ENCODE assay signal across 8 mouse cellular contexts in genomic region chr1:153742374-153743155, GRCm38 (mm10). TPM values are rescaled to one million over a fixed set of nuclear protein-coding genes. Genes with fewer than 3 reads are reported as not detected.
DNase-seq lines count a peak whose midpoint lies in the region; ATAC-seq lines count a peak whose summit lies in the region.

No protein-coding gene starts in this region.

- H3K9ac ChIP-seq in embryonic facial prominence, embryonic 12.5 days, result no peak overlapping the region

- H3K9me3 ChIP-seq in embryonic facial prominence, embryonic 12.5 days, result no peaks in the 10 kb centered on the region

- no peaks in the 10 kb centered on the region for H3K36me3 ChIP-seq in embryonic facial prominence, embryonic 12.5 days

- ATAC-seq in frontal cortex, adult (ENCODE audit: low TSS enrichment), result no peak
- no peak for ATAC-seq in embryonic facial prominence, embryonic 12.5 days (ENCODE audit: insufficient number of reproducible peaks, insufficient read depth, low FRiP score, low TSS enrichment)
- peak; percentile 48; the same call in 1 of the 2 replicates for ATAC-seq in megakaryocyte progenitor cell, adult 5-6 weeks (replicated peaks; ENCODE audit: poor library complexity)

- peak overlapping the region; percentile 76; the same call in 1 of the 2 replicates for H3K4me2 ChIP-seq in embryonic facial prominence, embryonic 12.5 days (replicated peaks)

- no peak overlapping the region for H3K4me3 ChIP-seq in embryonic facial prominence, embryonic 12.5 days

- DNase-seq in frontal cortex, postnatal 25 days (ENCODE audit: low spot score in 2 of 2), result peak; percentile 65 to 73
- peak; percentile 89 for DNase-seq in adrenal gland, postnatal 14 days
- DNase-seq in heart, postnatal 10 days, result peak; percentile 81 to 91
- peak; percentile 85 to 89 for DNase-seq in layer of hippocampus, postnatal 10 days (ENCODE audit: low spot score in 2 of 2)
- peak; percentile 59 for DNase-seq in skeletal muscle tissue, adult 2 months (ENCODE audit: low read depth, low spot score)

- H3K4me1 ChIP-seq in embryonic facial prominence, embryonic 12.5 days, result peaks cover 9% of the 10 kb centered on the region

- 54% methylated on average over 11 of the region's 11 CpGs for WGBS in embryonic facial prominence, embryonic 12.5 days

- peaks cover 31% of the 10 kb centered on the region for H3K27me3 ChIP-seq in embryonic facial prominence, embryonic 12.5 days

- H3K27ac ChIP-seq in embryonic facial prominence, embryonic 12.5 days, result no peak overlapping the region

- intact Hi-C loops in heart, postnatal 10 days (cut with DNase I), result loop anchor here (1.0 to 2.0 kb wide), 2 partner anchors 100 to 183 kb away; no protein-coding TSS in a partner anchor

RNA-seq across cellular contexts. Expression of gene Rgs16, which starts 2.4 kb away (rescaled TPM):
- total RNA-seq in adrenal gland, postnatal 14 days (2021), result 2.9 TPM in 2 replicates
- polyA plus RNA-seq in embryonic facial prominence, embryonic 12.5 days (2016; fragmentation: Nextera tagmentation; extraction: Ambion mirVana), result 17.0 and 18.2 TPM in 2 replicates
- total RNA-seq in heart, postnatal 10 days (2021), result 1 to 10 TPM; 2.4 to 3.5 TPM
- 1 to 10 TPM; 5.0 to 5.1 TPM for total RNA-seq in layer of hippocampus, postnatal 10 days (2021)
- not detected in 2 replicates for total RNA-seq in megakaryocyte progenitor cell, adult 5-6 weeks (2015)
- 0.44 TPM in 1 of 2 replicates, not detected in the other for total RNA-seq in megakaryocyte progenitor cell, adult 5-6 weeks (2017)

RNA-seq across cellular contexts. Expression of gene Rnasel, which starts 6.7 kb away (rescaled TPM):
- 10.0 and 13.1 TPM in 2 replicates for total RNA-seq in adrenal gland, postnatal 14 days (2021)
- polyA plus RNA-seq in embryonic facial prominence, embryonic 12.5 days (2016; fragmentation: Nextera tagmentation; extraction: Ambion mirVana), result 15.3 and 15.7 TPM in 2 replicates
- total RNA-seq in heart, postnatal 10 days (2021), result 10 to 100 TPM; 12.5 to 15.4 TPM
- 10 to 100 TPM; 14.7 to 16.0 TPM for total RNA-seq in layer of hippocampus, postnatal 10 days (2021)
- 41.4 and 52.2 TPM in 2 replicates for total RNA-seq in megakaryocyte progenitor cell, adult 5-6 weeks (2015)
- total RNA-seq in megakaryocyte progenitor cell, adult 5-6 weeks (2017), result 46.4 and 58.3 TPM in 2 replicates
